Mouse (Mus musculus): ENCODE results near the gene Slc39a2.
"Not testable (repeated sequence)": the region's sequence is repeated elsewhere in the genome, so short reads cannot be mapped to it uniquely, and the experiment has no call there.

Slc39a2 gene

DNA sequence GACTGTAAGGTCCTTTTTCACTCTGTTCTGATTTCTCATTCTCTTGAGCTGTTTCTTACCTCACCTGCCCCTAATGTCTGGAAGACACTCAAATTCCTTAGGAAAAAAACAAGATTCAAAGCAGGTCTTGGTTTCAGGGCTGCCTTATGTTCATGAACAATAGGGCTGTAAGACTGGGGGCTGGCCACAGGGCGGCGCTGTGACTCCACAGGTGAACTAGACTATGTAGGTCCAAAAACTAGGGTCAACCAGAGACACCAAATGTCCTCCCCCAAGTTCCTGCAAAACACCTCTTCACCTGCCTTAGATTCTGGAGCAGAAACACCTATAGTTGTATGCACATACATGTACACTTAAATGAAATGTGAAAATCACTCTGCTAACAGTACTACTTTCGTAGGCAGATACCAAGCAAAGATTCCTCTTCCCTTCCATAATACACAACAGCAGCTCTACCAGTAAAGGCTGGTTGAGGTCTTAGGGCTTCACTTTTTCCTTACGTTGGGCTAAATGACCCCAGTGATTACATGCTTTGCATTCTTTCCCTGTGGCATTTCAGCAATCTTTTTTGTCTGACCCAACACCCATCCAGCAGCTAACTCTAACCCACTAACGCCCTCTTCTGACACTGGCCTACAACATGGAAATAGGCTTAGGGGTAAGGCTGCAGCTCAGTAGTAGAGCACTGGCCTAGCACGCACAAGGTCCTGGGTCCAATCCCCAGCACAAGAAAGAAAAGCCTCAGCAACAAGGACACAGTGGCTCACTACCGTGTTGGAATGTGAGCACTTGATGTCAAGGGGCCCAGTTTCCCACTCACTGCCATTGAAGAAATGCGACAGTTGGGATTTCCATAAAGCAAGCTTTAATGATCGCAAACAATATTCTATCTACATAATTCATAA is 10.4 kb downstream of the Slc39a2 start:
- peak; percentile 85 for DNase-seq (ENCODE audit: low spot score)

DNA sequence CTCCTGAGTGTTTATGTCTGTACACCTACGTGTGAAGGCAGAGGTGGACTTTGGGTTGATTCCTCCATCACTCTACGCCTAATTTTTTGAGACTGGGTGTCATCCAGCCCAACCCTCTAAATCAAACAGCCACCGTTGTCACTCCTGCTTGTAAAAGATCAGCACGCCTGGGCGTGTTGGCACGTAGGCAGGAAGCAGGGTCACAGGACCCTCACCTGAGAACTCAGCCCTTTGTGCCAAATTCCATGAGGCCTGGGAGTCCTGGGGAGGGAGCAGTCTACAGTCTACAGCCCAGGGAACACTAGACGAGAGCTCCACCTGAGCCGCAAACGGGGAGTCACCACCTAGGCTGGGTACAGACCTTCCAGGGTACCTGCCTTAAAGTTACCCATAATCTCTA is 11.1 kb downstream of the Slc39a2 start:
- no peak for DNase-seq (ENCODE audit: low spot score)

DNA sequence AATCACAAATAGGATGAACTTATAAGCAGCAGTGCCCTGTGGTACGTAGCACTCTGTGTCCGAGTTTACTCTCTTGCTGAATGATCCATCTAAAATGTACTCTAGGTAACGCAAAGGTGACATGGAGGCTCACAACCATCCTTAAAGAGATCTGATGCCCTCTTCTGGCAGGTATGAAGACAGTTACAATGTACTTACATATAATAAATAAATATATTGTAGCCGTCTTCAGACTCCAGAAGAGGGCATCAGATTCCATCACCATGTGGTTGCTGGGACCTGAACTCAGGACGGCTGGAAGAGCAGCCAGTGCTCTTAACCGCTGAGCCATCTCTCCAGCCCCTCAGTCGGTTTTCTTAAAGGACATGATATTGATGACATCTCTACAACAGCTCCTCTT is 12.0 kb downstream of the Slc39a2 start:
- DNase-seq (ENCODE audit: low spot score): peak; percentile 23

DNA sequence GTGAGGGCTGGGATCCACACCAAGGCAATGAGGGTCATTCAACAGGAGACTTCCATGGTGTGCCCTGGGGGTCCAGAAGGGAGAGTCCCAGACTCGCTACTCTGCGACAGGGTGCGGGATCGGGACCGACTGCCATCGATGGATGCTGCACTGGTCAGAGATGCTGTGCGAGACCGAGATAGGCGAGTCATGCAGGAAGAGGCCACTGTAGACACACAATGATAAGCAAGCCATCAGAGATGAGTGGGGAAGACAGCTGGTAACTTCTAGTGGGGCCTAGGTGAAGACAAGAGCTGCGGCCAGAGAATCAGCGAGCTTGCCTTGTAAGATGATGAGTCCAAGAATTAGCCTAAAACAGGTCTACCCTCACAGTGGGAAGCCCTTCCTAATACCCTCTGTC is 13.4 kb downstream of the Slc39a2 start:
- DNase-seq (ENCODE audit: low spot score): no peak

DNA sequence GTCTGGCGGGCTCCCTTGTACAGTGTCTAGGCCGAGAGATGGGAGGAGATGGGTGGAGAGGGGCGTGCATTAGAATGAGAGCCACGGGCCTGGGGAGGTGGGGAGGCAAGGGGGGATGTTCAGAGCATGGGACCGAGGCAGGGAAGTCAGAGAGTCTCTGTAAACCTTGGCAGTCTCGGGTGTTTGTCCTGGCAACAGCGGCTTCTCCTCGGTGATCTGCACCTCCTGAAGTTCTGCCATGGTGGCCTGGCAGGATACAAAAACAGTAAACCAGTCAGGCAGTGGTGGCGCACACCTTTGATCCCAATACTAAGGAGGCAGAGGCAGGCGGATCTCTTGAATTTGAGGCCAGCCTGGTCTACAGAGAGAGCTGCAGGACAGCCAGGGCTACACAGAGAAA is 18.6 kb downstream of the Slc39a2 start:
- no peak for DNase-seq (ENCODE audit: low spot score)

DNA sequence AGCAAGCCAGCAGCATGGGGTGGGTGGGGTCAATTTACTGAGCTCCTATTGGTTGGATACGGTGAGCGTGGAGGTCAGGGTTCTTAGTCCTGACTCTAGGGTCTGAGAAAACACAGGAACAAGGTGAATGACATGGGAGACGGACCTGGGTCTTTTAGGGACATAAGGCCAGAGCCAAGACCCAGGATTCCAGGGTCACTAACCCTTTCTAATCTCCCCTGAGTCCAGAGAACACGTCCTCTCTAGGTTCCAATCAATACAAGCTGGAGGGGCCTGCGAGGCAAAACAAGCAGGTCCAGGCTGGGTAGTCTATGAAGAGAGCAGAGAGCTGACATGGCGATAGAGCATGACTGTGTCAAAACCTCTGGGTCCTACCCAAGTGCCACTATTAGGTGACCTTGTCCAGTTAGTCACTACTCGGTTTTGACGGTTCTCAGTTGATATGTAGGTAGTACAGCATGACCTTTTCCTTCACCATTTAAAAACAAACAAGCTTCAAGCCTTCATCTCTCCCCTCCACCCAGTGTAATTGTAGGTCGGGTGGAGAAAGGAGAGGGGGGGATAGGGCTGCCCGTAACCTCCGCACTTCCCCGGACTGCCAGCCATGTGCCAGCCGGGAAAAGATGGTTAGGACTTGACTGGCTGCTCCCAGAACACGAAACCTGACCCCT is 19.8 kb downstream of the Slc39a2 start:
- DNase-seq (ENCODE audit: low spot score): peak; percentile 19

DNA sequence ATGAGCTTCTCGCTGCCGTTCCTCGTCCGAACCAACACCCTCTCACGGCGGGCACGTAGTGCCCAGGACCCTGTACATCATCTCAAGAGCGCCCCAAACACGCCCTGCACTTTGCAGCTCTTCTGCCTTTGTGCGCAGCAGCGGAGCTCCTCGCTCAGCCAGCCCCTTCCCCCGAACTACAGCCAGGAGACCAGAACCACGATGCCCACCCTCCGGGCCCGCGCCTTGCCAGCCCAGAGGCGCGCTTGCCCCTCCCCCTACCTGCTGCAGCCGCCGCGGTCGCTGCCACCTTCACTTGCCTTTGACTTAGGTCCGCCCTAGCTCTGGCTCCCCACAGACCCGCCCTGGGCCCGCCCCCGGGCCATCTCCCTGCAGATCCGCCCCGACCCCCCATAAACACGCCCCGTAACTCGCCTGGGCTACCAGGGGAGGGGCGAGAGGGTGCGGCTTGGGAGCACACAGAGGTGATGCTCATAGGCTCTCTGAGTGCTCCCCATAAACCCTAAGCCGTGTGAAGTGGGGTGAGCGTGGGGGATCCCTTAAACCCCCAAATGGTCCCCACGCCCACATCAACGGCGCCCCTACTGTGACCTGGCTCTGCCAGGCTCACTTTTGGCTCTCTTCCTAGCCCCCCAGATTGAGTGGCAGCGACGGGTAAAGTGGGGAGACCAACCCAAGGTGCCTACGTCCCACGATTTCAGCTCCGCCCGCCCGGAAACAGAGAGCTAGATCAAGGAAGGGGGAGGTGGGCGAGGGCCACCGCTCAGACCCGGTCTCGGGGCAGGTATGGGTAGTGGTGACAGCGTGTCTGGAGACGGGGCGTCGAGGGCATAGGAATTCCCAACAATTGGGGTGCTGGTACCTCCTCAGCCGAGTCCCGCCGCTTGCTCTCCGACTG is 20.6 kb downstream of the Slc39a2 start:
- peak; percentile 59 for DNase-seq (ENCODE audit: low spot score)

DNA sequence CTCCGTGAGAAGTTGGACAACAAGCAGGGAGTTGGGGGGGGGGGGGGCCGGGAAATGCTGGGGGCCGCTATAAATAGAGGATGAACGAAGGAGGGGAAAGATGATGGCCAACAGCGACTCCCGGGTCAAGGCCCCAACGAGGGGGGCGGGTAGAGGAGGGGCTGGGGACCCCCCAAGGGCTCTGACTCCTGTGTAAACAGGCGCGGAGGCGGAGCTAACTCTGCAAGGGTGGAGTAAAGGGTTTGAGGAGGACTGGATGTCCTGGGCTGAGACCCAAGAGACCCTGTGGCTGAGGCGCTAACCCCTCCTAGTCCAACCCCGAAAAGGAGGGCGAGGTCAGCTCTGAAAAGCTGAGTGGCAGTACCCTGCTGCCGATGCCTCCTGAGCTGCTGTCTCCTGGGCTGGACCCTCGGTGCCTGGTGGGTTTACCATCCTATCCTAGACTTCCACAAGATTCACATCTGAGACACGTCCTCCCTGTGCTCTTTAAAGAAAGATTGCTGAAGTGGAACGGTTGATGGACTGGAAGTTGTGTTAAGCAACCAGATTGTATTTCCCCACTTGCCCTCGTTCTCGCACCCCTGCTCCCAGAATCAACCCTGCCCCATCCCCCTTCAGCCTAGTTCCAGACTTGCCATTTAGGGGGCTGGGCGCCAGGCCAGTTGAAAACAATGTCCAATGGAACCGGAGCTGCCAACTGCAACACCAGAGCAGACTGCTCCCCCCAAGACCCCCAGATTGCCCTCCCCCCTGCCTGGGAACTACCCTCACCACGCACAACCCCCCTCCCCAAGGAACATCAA is 21.5 kb downstream of the Slc39a2 start, which contains the start of gene Ndrg2:
Gene Ndrg2, minus strand, starts transcription at position 199 of the 803 bp plus-strand sequence.
- peak; percentile 63 for DNase-seq (ENCODE audit: low spot score)

DNA sequence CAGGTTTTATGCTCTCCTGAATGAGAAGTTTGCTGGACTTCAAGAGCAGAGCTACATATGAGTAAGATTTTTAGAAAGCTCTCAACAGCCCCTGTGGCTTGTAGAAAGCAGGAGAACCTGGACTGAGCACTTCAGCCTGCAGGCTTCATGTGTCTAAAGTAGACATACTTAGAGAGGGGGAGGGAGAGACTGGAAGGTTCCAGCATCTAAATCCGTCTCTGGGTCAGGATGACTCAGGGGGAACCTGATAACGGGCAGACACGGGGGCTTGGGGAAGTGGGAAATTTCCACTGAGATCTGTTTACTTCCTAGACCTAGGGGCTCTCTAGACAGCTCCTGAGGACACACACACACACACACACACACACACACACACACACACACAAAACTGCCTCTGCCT is 22.3 kb downstream of the Slc39a2 start:
- DNase-seq (ENCODE audit: low spot score): no peak

DNA sequence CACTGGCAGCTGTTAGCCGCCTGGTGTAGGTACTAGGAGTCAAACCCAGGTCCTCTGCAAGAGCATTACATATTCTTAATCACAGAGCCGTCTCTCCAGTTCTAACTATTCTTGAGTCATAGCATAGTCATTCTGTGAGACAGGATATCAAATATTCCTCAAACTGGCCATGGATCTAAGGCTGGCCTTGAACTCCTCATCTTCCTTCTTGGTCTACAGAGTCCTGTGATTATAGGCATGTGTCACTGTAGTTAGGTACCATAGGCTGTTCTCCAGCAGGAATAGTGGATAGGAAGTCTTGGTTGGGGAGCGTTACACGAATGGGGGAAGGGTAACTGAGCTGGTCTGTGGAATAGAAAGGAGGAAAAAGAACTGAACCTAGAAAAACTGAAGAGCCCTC is 23.9 kb downstream of the Slc39a2 start:
- DNase-seq (ENCODE audit: low spot score): no peak

DNA sequence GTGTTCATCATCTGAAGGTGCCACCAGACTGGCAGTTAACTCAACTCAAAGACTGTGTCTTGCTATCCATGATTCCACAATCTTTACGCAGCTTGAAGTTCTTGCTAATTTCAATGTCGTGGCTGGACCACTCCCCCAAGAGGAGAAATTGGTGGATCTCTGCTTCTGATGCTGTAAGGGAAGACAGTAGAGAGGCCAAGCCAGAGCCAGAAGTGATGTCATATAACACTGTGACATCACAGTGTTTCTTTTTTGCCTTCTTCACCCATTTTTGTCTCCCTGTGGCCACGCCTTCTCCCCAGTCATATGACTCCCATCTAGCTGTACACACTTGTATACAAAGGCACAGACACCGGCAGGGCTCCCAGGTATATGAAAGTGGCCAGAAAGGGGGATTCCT is 25.4 kb downstream of the Slc39a2 start, which contains the start of gene Tppp2:
Gene Tppp2, plus strand, starts transcription at position 301 of the 400 bp plus-strand sequence.
- DNase-seq (ENCODE audit: low spot score): no peak

DNA sequence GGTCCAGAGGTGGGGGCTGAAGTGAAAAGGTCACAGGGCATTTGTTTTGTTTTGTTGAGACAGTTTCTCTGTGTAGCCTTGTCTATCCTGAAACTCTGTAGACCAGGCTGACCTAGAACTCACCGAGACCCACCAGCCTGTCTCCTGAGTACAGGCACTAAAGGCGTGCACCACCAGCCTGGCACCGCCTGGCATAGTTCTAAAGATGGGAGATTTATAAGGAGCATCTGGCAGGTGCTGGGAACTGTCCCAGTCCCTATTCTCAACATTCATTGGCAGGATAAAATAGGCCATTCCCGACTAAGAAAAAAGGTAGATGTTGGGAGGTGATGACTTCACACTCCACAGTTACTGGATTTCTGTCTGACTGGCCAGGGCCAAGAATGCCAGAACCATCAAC is 26.3 kb downstream of the Slc39a2 start:
- DNase-seq (ENCODE audit: low spot score): no peak

DNA sequence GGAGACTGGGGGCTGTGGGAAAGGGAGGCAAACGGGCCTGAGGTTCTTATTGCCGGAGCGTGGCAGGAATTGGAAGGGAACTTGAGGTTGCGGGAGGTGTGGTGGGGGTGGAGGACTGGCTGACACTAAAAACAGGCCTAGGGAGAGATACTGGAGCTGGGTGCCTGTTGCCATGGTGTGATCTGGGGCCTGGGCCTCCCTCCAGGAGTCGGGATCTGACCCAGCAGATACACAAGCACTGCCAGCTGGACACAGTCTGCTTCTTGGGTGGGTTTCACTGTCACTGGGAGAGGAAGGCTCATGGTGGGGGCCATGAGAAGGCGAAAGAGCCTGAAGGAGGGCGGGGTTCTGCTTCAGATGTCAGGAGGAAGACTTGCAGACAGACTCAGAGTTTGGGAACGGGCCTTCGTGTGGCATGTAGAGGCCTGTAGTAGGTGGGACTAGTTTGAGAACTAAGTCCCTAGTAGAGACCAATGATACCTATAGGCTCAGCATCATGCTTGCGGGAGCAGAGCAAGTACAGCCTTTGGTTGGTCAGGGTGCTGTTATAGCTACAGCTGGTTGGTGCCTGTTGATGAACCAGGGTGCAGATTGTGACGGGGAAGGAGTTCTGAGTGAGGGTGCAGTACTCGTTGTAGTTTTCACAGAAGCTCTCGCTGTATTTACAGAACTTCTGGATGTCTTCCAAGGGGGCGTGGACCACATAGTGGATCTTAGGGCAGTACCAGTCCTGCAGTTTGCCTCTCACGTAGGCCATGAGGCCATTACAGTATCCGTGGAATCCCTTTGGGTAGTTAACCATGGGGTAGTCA is 29.3 kb downstream of the Slc39a2 start:
- DNase-seq (ENCODE audit: low spot score): no peak

DNA sequence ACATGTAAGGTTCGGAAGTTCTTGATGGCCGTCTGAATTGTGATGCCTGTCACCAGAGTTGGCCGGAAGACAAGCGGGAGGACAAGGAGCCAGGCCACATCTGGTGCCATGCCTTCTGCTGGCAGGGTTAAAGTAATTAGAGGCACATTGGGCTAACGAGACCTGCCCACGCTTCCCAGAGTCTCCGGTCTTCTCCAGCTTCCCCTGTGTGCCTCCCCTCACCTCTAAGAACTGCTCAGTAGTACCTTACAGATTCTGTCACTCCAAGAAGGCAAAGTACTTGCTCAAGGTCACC is 29.8 kb downstream of the Slc39a2 start, which contains the start of gene Rnase13:
Gene Rnase13, minus strand, starts transcription at position 203 of the 295 bp plus-strand sequence.
- no peak for DNase-seq (ENCODE audit: low spot score)

DNA sequence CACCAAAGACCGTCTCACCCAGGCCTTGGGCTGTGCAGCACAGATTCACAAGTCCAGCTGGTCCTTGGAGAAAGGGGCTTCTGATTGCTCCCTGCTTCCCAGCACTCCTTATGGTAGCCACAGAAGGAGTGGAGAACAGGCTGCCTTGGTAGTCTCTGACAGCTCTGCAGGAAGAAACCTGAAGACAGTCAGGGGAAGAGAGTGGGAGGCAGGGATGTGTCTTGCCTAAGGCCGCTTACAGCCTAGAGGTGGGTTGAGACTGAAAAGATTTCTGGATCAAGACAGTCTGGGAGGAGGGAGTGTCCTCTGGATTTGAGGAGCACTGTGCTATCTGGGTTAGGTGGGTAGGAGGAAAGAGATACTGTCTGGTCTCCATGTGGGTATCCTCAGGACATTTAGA is 30.2 kb downstream of the Slc39a2 start:
- no peak for DNase-seq (ENCODE audit: low spot score)

DNA sequence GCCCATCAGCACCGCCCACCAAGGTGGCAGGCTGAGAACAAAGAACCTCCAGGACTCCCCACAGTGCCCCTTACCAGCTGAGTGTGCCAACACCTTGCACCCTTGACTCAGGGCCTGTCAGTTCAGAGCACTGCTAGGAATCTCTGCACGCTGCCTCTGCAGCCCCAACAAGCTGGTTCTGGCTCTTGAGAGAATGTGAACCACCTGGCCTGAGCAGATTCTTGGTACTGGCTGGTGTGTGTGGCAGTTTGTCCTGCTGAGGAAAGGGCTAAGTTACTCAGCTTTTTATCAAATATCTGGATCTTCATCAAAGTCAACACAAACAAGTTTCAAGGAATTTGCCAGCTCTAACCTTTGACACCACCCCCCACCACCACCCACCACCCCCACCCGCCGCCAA is 30.8 kb downstream of the Slc39a2 start:
- DNase-seq (ENCODE audit: low spot score): no peak

DNA sequence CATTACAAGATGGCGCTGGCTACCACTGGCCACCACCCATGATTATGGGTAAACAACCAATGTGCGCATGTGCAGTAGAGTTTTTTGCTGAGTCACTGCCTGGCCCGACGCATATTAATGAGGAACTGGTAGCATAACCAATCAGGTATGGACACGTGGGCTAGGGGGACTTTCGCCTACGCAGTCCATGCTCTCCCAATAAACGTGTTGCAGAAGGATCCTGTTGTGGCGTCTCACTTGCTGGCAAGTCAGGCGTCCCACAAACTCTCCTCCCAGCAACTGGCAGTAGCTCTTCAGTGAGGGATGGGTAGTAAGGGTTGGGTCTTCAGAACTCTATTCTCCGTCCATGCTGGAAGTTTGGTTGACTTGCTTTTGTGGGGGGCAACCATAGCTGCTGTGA is 34.2 kb downstream of the Slc39a2 start:
- not testable (repeated sequence) for DNase-seq (ENCODE audit: low spot score)

DNA sequence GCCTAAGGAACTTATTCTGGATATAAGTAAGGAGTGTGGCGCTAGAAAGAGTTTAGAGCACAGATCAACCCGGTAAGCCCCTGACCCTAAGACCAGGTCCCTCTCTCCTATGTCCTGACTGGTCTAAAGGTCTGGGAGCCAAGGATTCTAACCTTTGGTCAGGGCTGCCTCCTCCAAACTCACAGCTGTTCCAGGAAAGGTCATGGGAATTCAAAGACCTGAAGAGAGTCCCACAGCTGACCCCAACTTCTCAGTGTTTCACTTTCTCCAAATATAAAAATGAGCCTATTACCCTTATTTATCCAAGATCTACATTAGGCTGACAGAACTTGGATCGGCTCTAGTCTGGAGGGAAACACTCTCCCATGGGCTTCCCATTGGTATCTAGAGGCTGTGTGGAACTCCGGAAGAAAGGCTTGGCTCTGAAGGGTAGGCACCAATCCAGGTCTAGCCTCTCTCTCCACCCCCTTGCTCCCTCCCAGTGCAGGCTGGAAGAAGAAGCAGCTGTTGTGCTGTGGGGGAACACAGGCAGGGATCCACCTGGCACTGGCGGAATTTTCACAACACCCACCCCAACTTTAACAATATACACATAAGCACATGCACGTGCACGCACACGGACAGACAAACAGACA is 36.7 kb downstream of the Slc39a2 start:
- DNase-seq (ENCODE audit: low spot score): no peak

DNA sequence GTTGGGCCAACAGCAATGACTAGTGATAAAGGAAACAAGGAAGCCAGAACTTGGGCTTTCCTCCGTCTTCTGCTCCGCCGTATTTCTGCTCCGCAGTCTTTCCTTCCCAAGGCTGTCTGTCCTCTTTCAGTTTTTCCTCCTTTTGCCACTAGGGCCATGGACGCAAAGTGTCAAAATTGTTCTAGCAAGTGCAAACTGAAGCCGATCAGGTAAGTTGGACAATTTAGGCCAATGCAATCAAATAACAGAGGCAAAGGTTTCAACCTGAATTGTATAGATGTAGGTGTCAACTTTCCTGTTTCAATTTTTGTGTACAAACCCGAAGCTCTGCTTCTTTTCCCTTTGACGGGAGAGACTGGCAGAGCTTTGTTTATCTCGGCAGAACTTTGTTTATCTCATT is 37.3 kb downstream of the Slc39a2 start:
- no peak for DNase-seq (ENCODE audit: low spot score)

DNA sequence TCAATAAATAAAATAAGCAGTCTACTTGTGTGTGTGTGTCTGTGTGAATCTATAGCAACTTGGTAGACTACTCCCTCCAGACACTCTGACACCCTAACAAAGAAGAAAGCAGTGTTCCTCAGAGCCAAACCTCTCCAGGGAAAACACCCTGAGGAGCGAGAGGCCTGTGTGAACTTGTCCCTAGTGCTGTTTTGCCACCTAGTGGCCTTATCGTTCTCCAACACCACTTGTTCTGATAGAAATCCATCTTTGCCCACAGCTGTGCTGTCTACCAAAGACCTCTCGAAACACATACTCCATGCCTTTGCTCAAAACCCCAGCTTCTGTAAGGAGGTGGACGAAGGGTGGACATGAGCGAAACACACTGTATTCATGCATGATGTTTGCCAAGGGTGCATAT is 38.1 kb downstream of the Slc39a2 start:
- peak; percentile 80 for DNase-seq (ENCODE audit: low spot score)
